Mouse (Mus musculus) ES-Bruce4 (cell line): ENCODE measurements around the gene Ctsd.

Experiments used
- CTCF ChIP-seq: IDR thresholded peaks from one replicate; pipeline ENCODE4 v1.8.1; 2011; ENCODE audit warnings: low read depth, low read length
- EP300 ChIP-seq: IDR thresholded peaks from 2 replicates; pipeline ENCODE4 v1.6.1; 2011; ENCODE audit warnings: low read depth, low read length; ENCODE audit not compliant: insufficient read depth
- POLR2A ChIP-seq: IDR thresholded peaks from one replicate; pipeline ENCODE4 v1.8.1; 2011; ENCODE audit warnings: low read length; ENCODE audit not compliant: insufficient read depth

DNA sequence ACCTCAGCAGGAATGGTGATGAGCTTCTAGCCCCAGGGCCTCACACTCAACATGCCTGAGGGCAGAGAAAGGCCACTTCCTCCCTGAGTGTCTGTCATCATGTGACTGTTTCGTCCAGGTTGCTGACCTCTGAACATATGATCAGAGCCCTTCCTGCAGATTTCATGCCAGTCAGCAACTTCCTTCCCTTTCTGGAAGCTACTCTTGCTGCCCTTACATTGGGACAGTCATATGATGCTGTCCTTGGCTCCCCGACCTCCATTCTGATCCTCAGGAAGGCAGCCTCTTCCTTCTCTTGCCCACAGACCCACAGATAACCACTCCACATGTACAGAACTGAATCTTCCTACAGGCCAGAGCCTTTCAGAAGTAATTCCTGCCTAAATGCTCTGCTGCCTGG, 10.2 kb upstream of the Ctsd start:
- TF ChIP-seq CTCF (no peak), POLR2A (no peak), EP300 (no peak)
